Mouse (Mus musculus): ENCODE measurements at regions not wholly inside any gene's neighbourhood (a gene's known extent, or its start where the extent isn't known, plus 50 kb on each side); places are given as distances from the start of the nearest gene placed in this dataset.

DNA sequence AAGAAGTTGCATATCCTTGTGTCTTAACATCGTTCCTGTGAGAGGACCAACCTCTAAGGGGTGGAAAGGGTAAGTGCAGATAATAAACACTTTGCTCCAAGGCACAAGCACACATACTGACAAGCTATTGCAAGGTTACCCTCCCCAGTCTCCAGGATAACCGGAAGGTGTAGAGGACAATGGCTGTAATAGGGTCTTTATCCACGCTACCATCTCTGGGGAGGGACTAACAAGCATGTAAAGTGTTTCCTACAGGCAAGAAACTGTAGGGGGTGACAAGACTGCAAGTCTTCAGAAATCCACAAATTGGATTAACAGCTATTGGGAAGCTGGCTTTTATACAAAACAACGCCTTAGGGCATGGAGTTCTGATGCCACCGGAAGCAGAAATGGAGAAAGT lies 197.5 kb upstream of the Chl1 start:
- no peak for DNase-seq

DNA sequence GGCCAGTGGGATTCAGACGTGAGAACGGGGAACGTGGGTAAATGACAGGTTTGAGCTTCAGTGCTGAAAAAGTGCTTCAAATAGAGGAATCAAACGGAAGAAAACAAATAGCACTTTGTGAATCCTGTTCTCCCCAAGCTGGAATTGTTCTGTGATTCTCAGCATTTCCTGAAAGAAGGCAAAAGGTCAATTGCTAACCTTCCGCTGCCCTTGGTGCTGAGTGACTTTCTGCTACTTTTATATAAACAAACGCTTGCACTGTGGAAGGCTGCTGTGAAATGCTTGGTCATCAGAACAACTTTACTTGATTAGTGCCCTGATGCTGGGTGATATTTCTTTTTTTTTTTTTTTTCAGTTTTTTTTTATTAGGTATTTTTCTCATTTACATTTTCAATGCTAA lies 192.3 kb upstream of the Chl1 start:
- DNase-seq: no peak

DNA sequence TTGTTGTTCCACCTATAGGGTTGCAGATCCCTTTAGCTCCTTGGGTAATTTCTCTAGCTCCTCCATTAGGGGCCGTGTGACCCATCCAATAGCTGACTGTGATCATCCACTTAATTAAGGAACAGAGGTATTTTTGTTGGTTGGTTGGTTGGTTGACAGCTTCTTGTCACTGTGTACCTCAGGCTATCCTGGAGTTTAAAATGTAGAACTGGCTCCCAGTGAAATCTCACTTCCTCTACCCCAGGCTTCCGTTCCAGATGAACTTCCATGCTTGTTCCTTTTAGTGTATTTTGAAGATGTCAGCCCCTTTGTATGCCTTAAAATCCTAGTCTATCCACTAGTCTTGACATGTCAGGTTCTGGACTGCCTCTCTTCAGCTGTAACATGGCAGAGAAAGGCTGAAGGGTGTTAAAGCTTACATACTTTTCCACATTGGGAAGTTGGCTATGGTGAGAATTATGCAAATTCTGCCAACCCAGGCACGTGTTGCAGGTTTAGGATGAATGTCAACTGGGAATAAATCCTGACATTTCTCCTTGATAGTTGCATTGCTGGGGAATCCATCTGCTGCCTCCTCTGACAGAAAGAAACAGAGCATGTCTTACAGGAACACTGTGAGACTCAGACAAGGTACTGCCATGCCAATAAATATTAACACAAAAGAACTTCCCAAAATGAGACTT lies 191.6 kb upstream of the Chl1 start:
- DNase-seq: no peak

DNA sequence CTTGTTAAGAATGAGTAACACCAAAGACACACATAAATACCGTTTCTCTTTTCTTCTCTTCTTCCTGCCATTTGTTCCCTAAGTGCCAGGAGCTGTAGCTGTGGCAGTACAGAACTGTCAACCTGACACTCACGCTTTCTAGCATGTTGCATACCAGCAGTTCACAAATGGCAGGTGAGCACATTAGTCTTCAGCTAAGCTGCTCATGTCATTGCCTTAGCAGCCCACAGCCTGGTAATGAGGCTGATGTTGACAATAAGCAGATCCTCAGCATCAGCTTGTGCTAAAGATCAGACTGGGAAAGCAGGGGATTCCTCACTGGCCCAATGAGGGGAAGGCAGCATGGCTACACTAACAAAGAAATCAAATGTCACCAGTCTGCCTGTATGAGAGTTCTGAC lies 190.4 kb upstream of the Chl1 start:
- DNase-seq: no peak

DNA sequence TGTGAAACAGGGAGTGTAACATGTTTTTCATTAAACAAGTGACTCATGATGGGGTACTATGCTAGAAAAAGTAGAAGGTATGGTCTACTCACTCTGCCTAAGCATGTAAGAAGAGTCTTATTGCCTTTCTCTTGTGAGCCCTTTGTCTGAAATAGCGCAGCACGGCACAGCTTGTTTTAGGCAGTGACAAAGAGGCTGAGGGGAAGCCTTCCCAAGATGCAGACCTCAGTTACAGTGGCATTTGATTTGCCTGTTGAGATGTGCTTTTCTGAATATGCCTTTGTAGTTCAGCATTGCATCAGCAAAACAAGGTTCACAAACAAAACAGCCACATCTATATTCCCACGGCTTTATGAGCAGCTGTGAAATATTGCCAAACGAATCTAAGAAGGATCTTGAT lies 189.8 kb upstream of the Chl1 start:
- no peak for DNase-seq

DNA sequence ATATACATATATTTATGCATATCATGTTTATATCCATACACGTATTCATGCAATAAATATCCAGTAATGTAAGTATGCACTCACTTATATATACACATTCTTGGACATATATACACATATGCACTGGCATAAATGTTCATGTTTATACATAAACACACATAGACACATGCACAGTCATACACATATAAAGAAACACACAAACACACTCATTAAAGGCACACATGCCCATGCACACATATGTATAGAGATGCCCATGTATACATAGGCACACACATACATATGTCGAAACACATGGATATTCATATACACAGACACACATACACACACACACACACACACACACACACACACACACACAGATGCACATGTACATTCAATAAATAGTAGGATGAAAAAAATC lies 189.3 kb upstream of the Chl1 start:
- no peak for DNase-seq

DNA sequence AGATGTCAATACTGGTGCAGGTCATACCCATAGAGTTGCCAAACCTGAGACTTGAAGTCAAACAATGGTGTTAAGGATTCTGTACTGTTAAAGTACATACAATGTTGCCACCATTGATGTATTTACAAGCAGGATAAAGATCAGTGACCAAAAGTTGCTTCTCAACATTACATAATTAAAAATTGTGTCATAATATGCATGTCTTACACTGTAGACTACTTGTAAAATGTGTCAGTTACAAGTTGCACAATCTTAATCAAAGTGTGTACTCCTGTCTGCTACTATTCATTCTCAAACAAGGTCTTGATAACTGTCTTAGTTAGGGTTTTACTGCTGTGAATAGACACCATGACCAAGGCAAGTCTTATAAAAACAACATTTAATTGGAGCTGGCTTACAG lies 187.9 kb upstream of the Chl1 start:
- no peak for DNase-seq

DNA sequence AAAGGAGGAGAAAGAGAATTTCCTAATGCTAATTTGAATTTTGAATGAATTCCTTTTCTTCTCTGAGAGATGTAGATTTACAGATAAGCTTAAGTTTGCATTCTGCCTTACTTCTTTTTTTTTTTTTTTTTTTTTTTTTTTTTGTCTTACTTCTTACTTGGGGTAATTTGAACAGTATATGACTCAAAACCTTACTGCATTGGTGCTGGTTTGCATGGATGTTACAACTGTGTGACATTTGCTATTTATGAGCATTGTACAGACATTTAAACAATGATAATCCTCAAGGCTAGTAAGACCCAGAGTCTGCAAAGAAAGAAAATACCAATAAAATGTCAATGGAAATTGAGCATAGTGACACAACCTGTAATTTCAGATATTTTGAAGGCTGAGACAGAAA lies 174.7 kb upstream of the Chl1 start:
- no peak for DNase-seq

DNA sequence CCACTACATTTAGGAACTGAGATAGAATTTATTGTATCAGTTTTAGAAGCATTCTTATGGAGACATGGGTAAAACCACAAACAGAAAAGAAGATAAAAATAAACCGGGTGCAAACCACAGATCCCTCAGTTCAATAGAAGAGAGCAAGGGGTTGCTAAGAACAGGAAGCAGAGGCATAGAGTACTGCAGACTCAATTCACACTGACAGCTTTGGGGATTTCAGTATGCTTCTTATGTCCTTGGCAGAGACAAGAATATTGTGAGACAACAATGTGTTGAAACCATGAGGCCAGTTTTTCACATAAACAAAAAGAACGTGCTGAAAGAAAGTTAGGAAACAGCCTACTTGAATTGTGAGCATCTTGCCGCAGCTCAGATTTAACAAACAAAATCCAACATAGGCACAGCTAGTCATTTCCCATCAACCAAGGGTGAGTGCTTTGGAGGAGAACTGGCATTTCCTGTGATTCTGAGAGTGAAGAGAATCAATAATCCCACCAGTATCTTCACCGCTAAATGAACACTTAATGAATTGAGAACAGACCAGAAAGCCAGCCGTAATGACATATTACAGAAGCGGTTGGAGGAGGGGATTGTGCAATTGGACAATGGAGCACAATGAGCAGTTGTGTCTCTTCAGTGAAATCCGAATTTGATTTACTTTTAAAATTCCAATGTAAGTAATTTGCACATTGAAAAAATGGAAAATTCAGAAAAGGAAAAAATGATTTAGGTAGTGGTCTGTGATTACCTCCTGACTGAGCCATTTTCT lies 170.2 kb upstream of the Chl1 start:
- no peak for DNase-seq

DNA sequence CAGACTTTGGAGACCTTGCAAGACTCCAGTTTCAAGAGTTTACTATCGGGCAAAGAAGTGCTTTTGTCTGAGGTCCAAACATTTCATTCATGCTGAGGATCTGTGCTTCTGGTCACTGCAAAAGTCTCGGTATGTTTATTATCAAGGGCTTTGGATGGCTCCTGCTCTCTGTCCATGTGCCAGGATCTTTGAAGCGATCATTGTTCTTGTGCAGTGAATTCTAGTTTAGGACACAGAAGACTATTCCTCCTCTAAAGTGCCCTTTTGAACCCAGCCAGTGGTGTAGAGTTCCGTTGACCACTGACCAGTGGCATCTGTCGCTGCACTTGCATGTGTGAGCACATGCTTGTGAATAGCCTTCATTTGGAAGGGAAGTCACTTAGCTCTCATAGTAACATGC lies 166.9 kb upstream of the Chl1 start:
- no peak for DNase-seq

DNA sequence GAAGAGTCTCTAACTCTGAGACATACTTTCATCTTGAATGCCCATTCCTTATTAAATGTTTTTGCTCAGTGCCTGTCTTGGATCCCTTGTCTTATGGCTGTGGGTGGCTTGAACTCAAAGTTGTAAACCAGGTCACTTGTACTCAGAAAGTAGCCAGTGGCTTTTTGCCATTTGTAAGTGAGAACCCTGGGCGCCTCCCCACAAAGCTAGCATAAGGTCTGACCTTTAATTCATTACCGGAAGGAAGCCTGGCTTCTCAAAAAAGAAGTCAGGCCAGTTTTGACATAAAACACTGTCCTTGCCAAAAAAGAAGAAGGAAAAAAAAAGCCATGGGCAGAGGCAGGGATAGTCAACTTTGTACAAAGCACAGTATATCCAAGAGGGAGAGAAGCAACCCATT lies 166.0 kb upstream of the Chl1 start:
- DNase-seq: no peak

DNA sequence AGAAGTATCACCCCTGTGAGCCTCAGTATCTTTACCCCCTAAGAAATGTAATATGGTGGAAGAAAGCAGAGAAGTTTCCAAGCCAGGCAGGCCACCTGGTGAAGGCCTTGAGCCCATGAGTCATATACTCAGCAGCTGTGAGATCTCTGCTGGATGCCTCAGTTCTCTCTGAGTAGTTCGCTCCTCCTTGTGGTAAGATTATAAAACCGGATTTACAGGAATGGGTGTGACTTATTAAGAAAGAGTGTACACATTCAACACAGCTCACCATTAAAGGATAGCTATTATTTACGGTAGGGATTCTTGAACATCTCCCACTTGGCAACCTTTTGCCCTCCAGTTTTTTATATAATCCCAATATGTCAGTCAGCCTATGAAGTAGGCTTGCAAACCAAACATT lies 165.2 kb upstream of the Chl1 start:
- no peak for DNase-seq

DNA sequence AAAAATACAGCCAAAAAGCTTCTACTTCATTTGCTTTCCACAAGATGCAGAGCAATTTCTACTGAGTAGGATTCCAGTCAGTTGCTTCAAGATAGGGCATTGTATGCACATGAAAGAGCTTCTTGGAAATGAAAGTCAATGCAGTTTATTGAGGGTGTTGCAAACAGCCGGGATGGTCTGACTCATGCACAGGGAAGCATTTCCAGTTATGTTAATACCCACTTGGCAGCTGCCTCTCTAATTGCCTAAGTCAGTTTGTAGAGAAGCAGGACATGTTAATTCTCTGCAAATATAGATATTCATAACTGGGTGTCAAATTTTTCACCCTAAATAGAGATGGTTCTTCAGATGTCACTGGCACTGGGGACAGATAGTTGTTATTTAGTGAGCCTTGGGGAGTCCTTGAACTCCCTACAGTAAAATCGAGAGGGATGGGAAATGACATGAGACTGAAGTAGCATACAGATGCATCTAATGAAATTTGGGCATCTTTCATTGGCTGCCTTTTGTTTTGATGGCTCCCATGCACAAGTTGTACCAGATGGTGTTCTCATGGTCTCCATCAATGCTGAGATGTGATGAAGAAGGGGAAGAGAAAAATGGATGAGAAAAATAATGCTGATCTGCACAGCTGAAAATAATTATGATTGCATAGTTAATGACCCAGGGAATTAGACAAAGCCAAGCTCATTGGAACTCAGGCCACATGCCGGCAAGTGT lies 157.8 kb upstream of the Chl1 start:
- peak; percentile 49 for DNase-seq

DNA sequence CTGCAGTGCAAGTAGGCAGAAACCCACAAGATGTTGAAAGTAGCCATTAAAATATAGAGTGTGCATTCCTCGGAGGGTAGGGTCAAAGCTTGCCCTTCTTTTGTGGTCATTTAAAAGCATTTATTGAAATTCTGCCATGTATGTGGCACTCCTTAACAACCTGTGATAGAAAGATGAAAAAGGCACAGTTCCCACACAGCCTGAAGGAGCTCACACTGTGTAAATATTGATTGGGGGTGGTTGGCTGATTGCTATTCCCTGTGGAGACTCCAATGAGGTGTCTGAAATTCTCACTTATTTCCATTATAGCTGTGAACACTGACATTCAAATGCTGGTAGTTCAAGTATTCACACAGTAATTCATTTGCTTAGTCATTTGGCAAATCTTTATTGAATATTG lies 157.0 kb upstream of the Chl1 start:
- DNase-seq: no peak

DNA sequence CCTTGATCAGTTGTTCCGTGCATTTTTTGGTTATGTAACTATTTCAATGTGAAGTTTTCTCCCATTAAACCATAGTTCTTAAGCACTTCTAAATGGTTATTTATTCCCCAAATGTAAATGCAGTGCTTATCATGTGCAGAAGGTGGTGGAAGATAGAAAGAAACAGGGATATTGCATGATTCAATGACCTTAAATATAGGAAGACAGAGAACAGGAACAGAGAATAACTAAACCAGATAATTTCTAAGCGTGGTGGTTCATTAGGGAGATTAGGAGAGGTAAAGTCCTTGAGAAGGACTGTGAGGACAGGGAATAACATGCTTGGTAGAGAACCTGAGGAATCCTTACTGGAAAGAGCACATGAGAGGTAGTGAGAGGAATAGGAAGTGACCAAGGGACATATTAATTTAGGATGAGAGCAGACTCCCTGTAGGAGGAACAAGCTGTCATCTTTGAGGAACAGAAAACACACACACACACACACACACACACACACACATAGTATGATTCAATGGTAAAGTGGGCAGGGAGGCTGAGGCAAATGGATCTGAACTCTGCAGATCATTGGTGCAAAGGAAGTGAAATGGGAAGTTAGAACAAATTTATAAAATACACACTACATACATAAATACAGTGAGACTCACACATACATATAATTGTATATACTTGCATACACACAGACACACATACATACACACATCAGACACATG lies 143.4 kb upstream of the Chl1 start:
- no peak for DNase-seq

DNA sequence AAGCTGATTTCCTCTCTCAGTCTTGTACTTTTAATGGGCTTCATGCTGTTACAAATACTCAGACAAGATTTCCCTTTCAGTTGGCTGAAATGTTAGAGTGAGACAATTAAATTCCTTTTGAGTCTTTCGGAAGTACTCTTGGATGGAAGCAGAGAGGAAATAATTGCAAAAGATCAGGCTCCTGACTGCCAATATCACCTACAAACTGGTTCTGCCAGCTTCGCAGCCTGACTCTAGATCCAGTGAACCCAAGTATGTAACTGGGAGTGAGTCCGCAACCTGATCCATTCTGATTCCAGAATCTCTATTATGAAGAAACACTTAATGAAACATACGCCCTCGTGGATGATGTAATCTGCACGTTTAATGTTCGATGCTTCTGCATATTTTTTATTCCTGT lies 135.4 kb upstream of the Chl1 start:
- DNase-seq: no peak

DNA sequence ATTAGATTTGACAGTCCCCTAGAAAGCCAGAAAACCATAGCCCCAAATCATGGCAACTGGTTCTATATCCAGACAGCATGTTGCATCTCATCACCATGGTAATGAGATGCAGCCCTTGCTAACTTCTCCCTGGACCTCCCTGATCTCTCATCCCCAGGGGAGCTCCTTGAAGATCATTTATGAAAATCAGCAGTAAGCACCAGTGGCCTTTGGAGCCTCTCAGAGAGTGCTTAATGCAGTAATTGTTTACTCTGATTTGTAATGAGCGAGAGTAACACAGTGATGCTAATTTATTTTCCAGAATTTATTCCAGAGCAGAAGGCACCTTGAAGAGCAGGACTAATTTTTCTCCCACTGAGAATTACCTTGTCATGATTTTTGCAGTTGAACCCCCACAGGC lies 133.1 kb upstream of the Chl1 start:
- DNase-seq: no peak

DNA sequence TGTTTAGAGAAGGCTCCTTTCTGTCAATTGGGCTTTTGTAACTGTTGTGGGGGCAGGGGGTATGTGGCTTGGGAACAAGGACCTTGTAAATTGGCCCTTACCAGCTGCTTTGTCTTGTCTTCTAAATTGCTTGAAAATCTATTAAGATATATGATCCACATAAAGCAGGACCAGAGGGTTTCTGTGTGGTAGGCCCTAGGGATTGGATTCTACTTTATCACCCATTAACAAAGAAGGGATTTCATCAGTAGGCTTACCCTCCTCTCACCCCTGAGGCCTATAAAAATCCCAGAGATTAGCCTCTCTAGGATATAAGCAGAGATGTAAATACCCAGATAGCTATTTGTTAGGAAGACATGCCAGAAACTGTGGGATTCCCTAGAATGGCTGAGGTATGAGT lies 132.3 kb upstream of the Chl1 start:
- no peak for DNase-seq

DNA sequence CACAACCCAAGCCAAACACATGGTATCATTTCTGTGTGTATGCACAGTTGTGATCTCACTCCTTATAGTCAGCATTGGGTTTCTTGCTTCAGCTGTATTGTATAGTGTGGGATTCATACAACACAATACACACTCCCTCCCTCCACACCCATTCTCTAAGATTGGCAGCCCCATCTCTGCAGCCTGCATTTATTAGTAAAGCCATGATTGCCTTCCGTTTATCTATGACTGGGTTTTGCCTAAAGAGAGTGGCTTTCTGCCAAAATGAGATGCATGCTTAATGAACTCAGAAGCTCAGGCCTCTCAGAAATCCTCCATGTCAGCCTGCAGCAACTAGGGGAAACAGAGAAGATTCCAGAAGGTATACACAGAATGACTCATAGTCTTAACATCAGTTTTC lies 129.4 kb upstream of the Chl1 start:
- no peak for DNase-seq

DNA sequence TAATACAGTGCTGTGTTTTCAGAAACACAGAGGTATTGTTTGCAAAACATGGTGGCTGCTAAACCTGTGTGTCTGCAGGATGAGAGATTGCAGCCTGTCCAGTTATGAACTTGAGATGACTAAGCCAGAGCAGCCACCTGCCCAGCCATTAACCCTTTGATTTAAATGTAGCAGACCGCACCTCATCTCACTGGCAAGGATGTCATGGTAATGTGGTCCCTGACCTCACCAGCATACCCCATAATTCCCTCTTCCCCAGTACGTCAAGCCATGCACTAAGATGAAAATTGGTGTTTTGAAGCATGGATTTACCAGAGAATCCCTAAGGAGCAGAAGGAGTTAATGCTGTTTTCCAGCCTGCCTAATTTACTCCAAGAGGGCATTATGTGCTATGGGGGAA lies 128.5 kb upstream of the Chl1 start:
- no peak for DNase-seq

DNA sequence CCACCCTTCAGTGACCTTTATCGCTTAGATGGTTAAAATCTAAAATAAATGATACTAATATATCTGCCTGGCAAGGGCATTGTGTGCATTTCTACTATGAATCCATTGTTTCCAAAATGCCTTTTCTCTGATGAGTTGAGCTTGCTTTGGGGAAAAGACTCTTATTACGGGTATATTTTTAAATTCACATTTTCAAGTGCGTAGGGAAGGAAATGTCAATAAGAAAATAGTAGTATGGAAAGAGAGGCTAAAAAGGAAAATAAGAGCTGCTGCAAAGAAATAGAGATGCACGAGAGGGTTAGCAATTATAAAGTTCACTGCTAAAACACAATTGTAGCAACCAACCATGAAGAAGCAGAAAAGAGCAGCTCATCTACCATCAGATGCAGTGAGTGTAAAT lies 123.8 kb upstream of the Chl1 start:
- no peak for DNase-seq

DNA sequence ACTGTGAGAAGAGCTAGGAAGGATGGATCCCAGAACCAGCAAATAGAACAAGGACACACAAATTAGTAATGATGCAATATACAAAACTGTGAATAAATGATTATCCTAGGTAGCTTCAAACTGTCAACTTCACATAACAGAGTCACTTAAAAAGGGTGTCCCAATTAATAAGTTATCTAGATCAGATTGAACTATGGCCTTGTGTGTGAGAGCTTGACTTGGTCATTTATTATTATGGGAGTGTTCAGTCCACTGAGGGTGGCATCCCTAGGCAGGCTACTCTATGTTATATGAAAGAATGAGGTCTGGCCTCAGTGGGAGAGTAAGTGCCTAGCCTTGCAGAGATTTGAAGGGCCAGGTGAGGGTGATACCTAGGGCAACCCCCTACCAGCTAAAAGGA lies 104.4 kb upstream of the Chl1 start:
- no peak for DNase-seq

DNA sequence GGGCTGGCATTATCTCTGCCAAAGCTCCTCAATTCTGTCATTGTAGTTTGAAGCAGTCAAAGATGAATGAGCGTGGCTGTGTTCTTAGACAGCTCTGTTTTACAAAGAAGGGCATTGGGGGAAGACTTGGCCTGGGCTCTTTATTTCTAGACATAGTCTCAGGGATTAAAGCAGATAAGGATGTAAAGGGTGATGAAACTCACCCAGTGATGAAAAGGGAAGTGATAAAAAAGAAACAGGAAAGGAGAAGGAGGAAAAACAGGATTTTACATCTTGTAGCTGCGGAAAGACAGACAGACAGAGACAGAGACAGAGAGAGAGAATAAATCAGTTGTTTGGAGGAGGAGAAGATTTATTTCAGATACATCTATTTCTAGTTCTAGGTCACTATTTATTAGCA lies 95.5 kb upstream of the Chl1 start:
- no peak for DNase-seq

Measured in right cerebral cortex, adult 18-20 months (tissue).